Mouse (Mus musculus) lung, adult 2 months (tissue): ENCODE measurements around the gene Atg10. TPM values are rescaled to one million over a fixed set of nuclear protein-coding genes. Genes with fewer than 3 reads are reported as not detected.

Experiments used
- DNase-seq: peaks from one replicate; pipeline ENCODE4 v3.0.0; 2022
- H3K4me1 ChIP-seq: fragments of 200-500 bp; 2 replicates; pipeline ENCODE4 v1.6.1; 2011; ENCODE audit warnings: low read length; ENCODE audit not compliant: control insufficient read depth, insufficient read depth
- H3K4me3 ChIP-seq: fragments of 200-500 bp; replicated peaks from 2 replicates; pipeline ENCODE3; 2011; ENCODE audit warnings: low read depth, mild to moderate bottlenecking, control low read depth, low read length; ENCODE audit errors: extremely low read depth
- CTCF ChIP-seq: fragments of 200-500 bp; IDR thresholded peaks from 2 replicates; pipeline ENCODE4 v1.5.1; 2011; ENCODE audit warnings: mild to moderate bottlenecking, low read length, control low read depth; ENCODE audit not compliant: insufficient read depth
- POLR2A ChIP-seq: fragments of 200-500 bp; IDR thresholded peaks from 2 replicates; pipeline ENCODE4 v1.6.1; 2011; ENCODE audit warnings: low read depth, mild to moderate bottlenecking, control low read depth, low read length, borderline replicate concordance; ENCODE audit errors: extremely low read depth
- WGBS: fragments of 180-500 bp; shearing (Covaris S2); methylation state at CpG from one replicate; pipeline ENCODE4 v1.1.7; 2018; 5-methylcytosine and 5-hydroxymethylcytosine counted together
- polyA plus RNA-seq: library from polyadenylated mRNA; depleted of rRNA; stranded (reverse); fragments of >200 nt; gene quantifications from 2 replicates; pipeline ENCODE4 v1.2.3, GENCODE M21; 2012

Gene Atg10
- polyA plus RNA-seq, 1 experiment, result 2.8 TPM

DNA sequence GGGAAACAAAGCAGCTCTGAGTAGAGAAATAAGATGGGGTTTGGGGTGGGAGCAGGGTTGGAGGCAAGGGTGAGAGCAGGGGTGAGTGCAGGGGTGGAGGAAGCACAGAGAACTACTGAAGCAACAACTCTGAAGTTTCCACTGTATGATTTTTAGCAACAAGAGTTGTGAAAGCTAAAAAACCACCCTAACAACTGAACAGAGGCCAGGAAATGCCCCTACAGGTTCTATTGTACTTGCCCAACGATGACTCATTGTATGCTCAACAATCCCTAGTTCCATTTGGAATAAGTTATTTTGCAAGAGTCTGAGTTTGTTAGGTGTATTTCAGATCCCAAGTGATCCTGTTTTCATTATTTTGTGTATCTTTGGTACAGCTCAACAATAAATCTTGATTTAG, 182.5 kb downstream of the Atg10 start:
- no peak for TF ChIP-seq POLR2A
- DNase-seq, result no peak

DNA sequence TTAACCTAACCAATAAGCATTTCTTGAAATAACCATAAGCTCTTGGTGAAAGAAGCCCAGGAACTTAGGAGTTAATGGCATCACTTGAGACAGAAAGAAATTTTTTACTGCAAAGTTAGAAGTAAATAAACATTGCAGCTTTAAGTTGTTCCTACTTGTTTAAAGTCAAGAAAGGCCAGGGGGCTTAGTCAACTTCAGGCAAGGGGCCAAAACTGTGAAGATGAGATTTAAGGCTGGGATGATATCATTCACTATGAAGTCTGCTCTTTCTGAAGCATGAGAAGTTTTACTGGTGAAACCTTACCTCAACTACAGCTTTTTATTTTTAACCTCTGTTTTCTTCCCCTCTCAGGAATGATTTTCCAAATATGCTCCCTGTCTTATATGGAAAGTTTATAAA, 183.3 kb downstream of the Atg10 start:
- no peak overlapping the region for H3K4me3 ChIP-seq
- peaks cover 2% of the 10 kb centered on the region; the same call in 1 of the 2 replicates for H3K4me1 ChIP-seq
- DNase-seq, result no peak
- TF ChIP-seq POLR2A (no peak), CTCF (no peak)

More for the DNA sequence above, 182.5 kb downstream of the Atg10 start:
- Histone ChIP-seq H3K4me3 (no peak overlapping the region), H3K4me1 (peaks cover 2% of the 10 kb centered on the region; the same call in 1 of the 2 replicates)
- WGBS, result 60% methylated on average over 1 of the region's 1 CpGs

DNA sequence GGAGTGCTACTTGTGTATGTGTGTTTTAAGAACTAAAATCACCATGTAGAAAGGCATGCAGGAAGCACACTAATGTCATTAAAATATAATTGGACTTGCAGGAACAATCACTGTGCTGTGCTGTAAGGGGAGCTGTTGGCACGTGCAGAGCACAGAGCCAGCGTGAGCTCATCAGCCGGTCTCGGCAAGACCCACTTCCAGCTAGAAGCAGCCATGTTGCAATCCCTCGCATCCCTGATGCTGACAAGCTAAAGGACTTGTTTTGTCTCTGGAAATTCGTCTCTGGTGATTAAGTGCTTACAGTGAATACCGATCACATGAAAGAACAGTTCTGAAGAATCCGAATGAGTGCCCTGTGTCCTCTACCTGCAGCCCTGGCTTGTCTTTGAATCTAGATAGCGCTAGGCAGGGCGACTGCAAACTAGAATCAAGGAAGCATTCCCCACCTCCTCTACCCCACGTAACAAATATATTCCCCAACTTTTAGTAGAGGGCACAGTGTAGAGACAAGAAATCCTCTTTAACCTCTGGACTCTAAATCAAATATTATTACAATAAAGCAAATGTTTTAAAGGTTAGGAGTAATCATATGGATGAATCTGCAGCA, 184.5 kb downstream of the Atg10 start:
- Histone ChIP-seq H3K4me3 (no peak overlapping the region), H3K4me1 (peaks cover 2% of the 10 kb centered on the region; the same call in 1 of the 2 replicates)
- DNase-seq, result peak; percentile 20

DNA sequence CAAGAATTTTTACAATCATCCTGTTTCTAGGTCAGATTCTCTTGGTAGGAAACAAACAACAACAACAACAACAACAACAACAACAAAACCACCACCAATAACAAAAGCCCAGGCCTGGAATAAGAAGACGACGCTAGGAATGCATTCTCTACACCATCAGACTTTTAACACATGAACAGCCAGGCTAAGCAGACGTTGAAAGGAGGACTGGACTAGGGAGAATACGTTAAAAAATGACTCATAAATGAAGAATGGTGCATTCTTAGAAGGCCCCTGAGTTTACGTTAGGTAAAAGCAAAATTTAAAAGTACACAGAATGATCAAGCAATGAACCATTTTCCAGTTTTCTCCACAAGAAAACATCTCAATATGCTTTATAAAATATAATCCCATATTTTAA, 185.1 kb downstream of the Atg10 start:
- no peak for TF ChIP-seq POLR2A
- no peak for TF ChIP-seq CTCF
- no peak overlapping the region for H3K4me3 ChIP-seq
- DNase-seq, result no peak
- 57% methylated on average over 5 of the region's 5 CpGs for WGBS
- H3K4me1 ChIP-seq, result peaks cover 2% of the 10 kb centered on the region; the same call in 1 of the 2 replicates

More for the DNA sequence above, 184.5 kb downstream of the Atg10 start:
- TF ChIP-seq POLR2A (no peak), CTCF (peak; percentile 61)
- 41% methylated on average over 11 of the region's 11 CpGs for whole genome bisulfite sequencing

DNA sequence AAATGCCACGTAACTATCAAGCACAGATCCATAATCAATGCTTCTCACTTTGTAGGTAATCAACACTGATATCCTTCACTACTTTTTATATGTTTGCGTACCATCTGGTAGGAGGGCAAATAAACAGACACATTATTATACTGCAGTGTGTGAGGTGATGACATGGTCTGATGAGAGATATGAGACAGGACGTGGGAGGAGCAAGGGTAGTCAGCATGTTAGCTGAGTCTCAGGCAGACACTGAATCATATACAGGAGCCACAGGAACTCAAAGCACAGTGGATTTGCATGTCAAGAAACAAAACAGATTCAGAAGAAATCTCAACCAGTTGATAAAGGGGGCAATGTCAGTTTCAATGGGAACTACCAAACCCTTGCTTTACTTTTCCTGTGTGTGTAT, 185.7 kb downstream of the Atg10 start:
- no peak for TF ChIP-seq POLR2A
- TF ChIP-seq CTCF, result no peak
- Histone ChIP-seq H3K4me1 (peaks cover 2% of the 10 kb centered on the region; the same call in 1 of the 2 replicates), H3K4me3 (no peak overlapping the region)
- DNase-seq, result no peak
- WGBS, result 81% methylated on average over 3 of the region's 3 CpGs

DNA sequence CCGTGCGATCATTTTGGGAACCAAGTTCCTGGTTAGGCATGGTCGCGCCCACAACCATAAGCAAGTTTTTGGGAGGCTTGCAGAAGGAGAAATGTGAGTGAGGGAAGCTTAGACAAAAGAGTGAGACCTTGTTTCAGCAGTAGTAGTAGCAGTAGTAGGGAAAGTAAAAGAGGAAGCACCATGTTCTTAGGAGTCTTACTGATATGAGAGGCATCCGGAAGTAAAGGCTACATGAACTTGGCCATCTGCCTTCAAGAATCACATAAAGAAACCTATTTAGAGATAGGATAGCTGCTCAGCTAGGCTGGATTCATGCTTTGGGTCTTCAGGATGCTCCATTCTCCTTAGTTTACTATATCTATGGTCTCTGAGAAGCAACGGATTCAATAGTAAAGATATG, 186.4 kb downstream of the Atg10 start:
- Histone ChIP-seq H3K4me3 (no peak overlapping the region), H3K4me1 (peaks cover 2% of the 10 kb centered on the region; the same call in 1 of the 2 replicates)
- TF ChIP-seq CTCF (no peak), POLR2A (no peak)
- WGBS, result 95% methylated on average over 6 of the region's 6 CpGs
- no peak for DNase-seq

DNA sequence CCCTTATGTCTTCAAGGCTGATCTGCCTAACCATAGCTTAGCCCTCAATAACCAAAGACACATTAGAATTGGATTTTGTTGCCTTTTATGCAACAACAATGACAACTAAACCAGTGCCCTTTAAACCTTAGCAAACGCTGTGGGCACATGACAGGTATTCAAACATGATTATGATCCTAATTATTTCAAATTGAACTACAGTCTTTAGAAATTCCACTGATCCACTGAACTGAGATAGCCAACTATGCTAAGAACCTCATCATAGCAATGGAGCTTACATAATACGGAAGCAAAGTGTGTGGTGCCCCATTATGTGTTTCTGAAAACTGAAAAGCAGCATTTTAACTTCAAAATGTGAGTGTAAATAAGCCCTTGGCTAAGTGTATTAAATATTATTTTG, 191.9 kb downstream of the Atg10 start:
- Histone ChIP-seq H3K4me1 (no peaks in the 10 kb centered on the region), H3K4me3 (no peak overlapping the region)
- WGBS, result 90% methylated on average over 2 of the region's 2 CpGs
- no peak for DNase-seq
- TF ChIP-seq CTCF (no peak), POLR2A (no peak)

DNA sequence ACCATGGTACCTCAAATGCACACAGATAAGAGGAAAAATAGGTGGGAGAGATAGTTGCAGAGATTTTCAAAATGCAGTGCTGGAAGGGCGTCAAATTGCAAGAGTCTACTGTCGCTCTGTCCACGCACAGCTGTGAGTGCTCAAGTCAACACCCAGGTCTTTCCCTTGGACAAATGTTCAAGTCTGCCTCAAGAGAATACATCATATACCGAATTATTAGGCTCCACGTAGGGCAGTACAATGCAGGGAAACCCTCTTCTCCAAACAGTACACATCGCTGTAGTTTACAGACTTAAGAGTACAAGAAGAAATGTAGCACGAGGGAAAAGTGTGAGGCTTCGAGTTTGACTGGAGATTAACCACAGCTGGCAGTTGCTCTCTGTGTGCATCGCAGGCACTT, 200.3 kb downstream of the Atg10 start:
- no peak for DNase-seq
- TF ChIP-seq CTCF (no peak), POLR2A (no peak)
- Histone ChIP-seq H3K4me1 (no peaks in the 10 kb centered on the region), H3K4me3 (no peak overlapping the region)
- 73% methylated on average over 9 of the region's 9 CpGs for WGBS

DNA sequence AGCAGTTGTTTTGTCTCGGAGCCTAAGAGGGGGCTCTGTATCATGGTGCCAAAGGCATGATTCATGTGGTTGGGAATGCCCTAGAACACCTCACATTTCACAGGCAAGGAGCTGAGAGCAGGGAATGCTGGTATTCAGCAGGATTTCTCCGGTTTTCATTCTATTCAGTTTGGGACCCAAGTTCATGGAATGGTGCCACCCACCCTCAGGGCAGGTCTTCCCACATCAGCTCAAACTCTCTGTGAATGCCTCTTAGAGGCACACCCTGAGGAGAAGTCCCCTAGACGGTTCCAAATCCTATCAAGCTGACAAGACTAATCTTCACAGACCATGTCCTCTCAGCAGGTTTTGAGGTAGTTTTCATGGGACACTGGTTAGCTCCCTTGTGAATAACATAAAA, 211.9 kb downstream of the Atg10 start:
- H3K4me3 ChIP-seq, result no peak overlapping the region
- TF ChIP-seq POLR2A (no peak), CTCF (no peak)
- DNase-seq, result no peak
- WGBS, result 67% methylated on average over 3 of the region's 3 CpGs
- no peaks in the 10 kb centered on the region for H3K4me1 ChIP-seq

DNA sequence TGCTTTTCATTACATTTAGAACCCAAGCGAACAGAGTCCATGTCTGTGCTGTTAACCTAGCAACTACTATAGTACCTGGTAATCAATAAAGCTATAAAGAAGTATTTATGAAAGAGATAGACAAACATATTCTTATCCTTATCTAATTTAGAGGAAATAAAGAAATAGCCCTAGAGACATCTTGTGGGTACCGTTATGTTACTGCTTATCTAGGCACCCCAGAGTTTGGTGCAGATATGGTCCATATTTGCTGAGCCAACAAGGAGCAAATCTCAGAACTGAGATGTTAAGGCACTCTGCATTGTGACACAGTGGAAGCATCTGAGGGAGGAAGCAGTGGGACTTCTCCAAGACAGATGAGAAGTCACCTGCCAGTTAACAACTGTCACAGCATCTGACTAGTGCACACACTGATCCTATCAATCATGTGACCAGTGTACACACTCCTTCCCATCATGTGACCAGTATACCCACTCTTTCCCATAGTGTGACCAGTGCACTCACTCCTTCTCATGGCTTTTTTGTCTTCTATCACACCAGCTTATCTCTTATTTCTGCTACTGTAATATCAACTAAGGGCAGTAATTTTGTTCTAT, 228.6 kb downstream of the Atg10 start:
- DNase-seq, result no peak
- Histone ChIP-seq H3K4me3 (no peak overlapping the region), H3K4me1 (no peaks in the 10 kb centered on the region)
- 82% methylated on average over 2 of the region's 2 CpGs for WGBS
- TF ChIP-seq POLR2A, result no peak
- TF ChIP-seq CTCF, result no peak
